Mouse (Mus musculus) thymus, adult 2 months (tissue): ENCODE results near the gene Pls3. TPM values are rescaled to one million over a fixed set of nuclear protein-coding genes. Genes with fewer than 3 reads are reported as not detected.

Experiments
- DNase-seq: peaks from one replicate; pipeline ENCODE4 v3.0.0; 2021
- H3K27ac ChIP-seq: fragments of 200-500 bp; 2 replicates; pipeline ENCODE4 v1.5.1; 2012; ENCODE audit warnings: low read length, control low read depth; ENCODE audit not compliant: control insufficient read depth, insufficient read depth
- H3K27me3 ChIP-seq: fragments of 200-500 bp; 2 replicates; pipeline ENCODE4 v1.6.1; 2012; ENCODE audit warnings: mild to moderate bottlenecking, low read length, moderate library complexity, mixed read lengths; ENCODE audit not compliant: control insufficient read depth, insufficient read depth
- H3K36me3 ChIP-seq: fragments of 200-500 bp; 2 replicates; pipeline ENCODE4 v1.6.1; 2012; ENCODE audit warnings: mild to moderate bottlenecking, low read length, moderate library complexity; ENCODE audit not compliant: control insufficient read depth, insufficient read depth
- H3K4me1 ChIP-seq: fragments of 200-500 bp; replicated peaks from 2 replicates; pipeline ENCODE4 v1.6.1; 2012; ENCODE audit warnings: low read length; ENCODE audit not compliant: control insufficient read depth, insufficient read depth
- H3K4me3 ChIP-seq: fragments of 200-500 bp; 2 replicates; pipeline ENCODE4 v1.5.1; 2012; ENCODE audit warnings: mild to moderate bottlenecking, low read length, control low read depth, moderate library complexity; ENCODE audit not compliant: control insufficient read depth, insufficient read depth
- CTCF ChIP-seq: fragments of 200-500 bp; IDR thresholded peaks from 2 replicates; pipeline ENCODE4 v1.5.1; 2012; ENCODE audit warnings: mild to moderate bottlenecking, control low read depth, low read length, moderate library complexity, borderline replicate concordance; ENCODE audit not compliant: control insufficient read depth, poor library complexity, insufficient read depth; ENCODE audit errors: extremely low read depth
- POLR2A ChIP-seq: fragments of 200-500 bp; IDR thresholded peaks from 2 replicates; pipeline ENCODE4 v1.6.1; 2012; ENCODE audit warnings: mild to moderate bottlenecking, low read length, control low read depth, moderate library complexity; ENCODE audit not compliant: control insufficient read depth, poor library complexity, insufficient read depth; ENCODE audit errors: extremely low read depth
- WGBS: fragments of 180-500 bp; shearing (Covaris S2); methylation state at CpG from one replicate; pipeline ENCODE4 v1.1.7; 2018; 5-methylcytosine and 5-hydroxymethylcytosine counted together
- polyA plus RNA-seq: library from polyadenylated mRNA; depleted of rRNA; stranded (reverse); fragments of >200 nt; gene quantifications from 2 replicates; pipeline ENCODE4 v1.2.3, GENCODE M21; 2012

Pls3 gene
- polyA plus RNA-seq, 1 experiment, result 2.8 TPM

- no peak for TF ChIP-seq CTCF
- no peak for TF ChIP-seq POLR2A
- H3K27me3 ChIP-seq, result no peaks in the 10 kb centered on the region
- no peaks in the 10 kb centered on the region for H3K4me1 ChIP-seq
- WGBS, result 95% methylated on average over 11 of the region's 11 CpGs
- no peak for DNase-seq
- no peak overlapping the region for H3K4me3 ChIP-seq
- no peaks in the 10 kb centered on the region for H3K36me3 ChIP-seq
- H3K27ac ChIP-seq, result no peak overlapping the region
Observed at GRCm38 (mm10) chrX:75833006-75833641, 41.9 kb downstream of the Pls3 start.

GRCm38 (mm10) chrX:75829867-75830255, 45.1 kb downstream of the Pls3 start:
- DNase-seq, result no peak
- Histone ChIP-seq H3K27ac (no peak overlapping the region), H3K4me1 (no peaks in the 10 kb centered on the region), H3K36me3 (no peaks in the 10 kb centered on the region), H3K4me3 (no peak overlapping the region), H3K27me3 (no peaks in the 10 kb centered on the region)
- no peak for TF ChIP-seq CTCF
- no peak for TF ChIP-seq POLR2A
- 86% methylated on average over 2 of the region's 2 CpGs for WGBS

- no peaks in the 10 kb centered on the region for H3K4me1 ChIP-seq
- H3K4me3 ChIP-seq, result no peak overlapping the region
- no peaks in the 10 kb centered on the region for H3K27me3 ChIP-seq
- H3K36me3 ChIP-seq, result no peaks in the 10 kb centered on the region
- no peak for DNase-seq
- no peak overlapping the region for H3K27ac ChIP-seq
- WGBS, result 95% methylated on average over 7 of the region's 7 CpGs
- no peak for TF ChIP-seq CTCF
- TF ChIP-seq POLR2A, result no peak
Observed at GRCm38 (mm10) chrX:75829240-75829866, 45.6 kb downstream of the Pls3 start.

- Histone ChIP-seq H3K36me3 (no peaks in the 10 kb centered on the region), H3K27me3 (no peaks in the 10 kb centered on the region), H3K27ac (no peak overlapping the region), H3K4me3 (no peak overlapping the region), H3K4me1 (no peaks in the 10 kb centered on the region)
- TF ChIP-seq CTCF, result no peak
- TF ChIP-seq POLR2A, result no peak
- DNase-seq, result no peak
- 12% methylated on average over 1 of the region's 1 CpGs for WGBS
Observed at GRCm38 (mm10) chrX:75818647-75819271, 56.2 kb downstream of the Pls3 start.

- TF ChIP-seq CTCF (no peak), POLR2A (no peak)
- Histone ChIP-seq H3K27me3 (no peaks in the 10 kb centered on the region), H3K27ac (no peak overlapping the region), H3K4me3 (no peak overlapping the region), H3K36me3 (no peaks in the 10 kb centered on the region), H3K4me1 (no peaks in the 10 kb centered on the region)
- DNase-seq, result no peak
- 97% methylated on average over 2 of the region's 2 CpGs for WGBS
Observed at GRCm38 (mm10) chrX:75814958-75815357, 60.0 kb downstream of the Pls3 start.

- 95% methylated on average over 4 of the region's 4 CpGs for WGBS
Observed at GRCm38 (mm10) chrX:75814123-75814522, 60.9 kb downstream of the Pls3 start.

More at GRCm38 (mm10) chrX:75814123-75814522, 60.9 kb downstream of the Pls3 start:
- H3K4me3 ChIP-seq, result no peak overlapping the region
- no peak for TF ChIP-seq CTCF
- TF ChIP-seq POLR2A, result no peak
- H3K27me3 ChIP-seq, result no peaks in the 10 kb centered on the region
- no peak overlapping the region for H3K27ac ChIP-seq
- H3K36me3 ChIP-seq, result no peaks in the 10 kb centered on the region
- H3K4me1 ChIP-seq, result no peaks in the 10 kb centered on the region
- no peak for DNase-seq
